Mouse (Mus musculus) gastrocnemius, postnatal 25 days (tissue): ENCODE measurements at regions not wholly inside any gene's neighbourhood (a gene's known extent, or its start where the extent isn't known, plus 50 kb on each side); places are given as distances from the start of the nearest gene placed in this dataset.

Experiments
- DNase-seq: peaks from one replicate; pipeline ENCODE4 v3.0.0; 2022

DNA sequence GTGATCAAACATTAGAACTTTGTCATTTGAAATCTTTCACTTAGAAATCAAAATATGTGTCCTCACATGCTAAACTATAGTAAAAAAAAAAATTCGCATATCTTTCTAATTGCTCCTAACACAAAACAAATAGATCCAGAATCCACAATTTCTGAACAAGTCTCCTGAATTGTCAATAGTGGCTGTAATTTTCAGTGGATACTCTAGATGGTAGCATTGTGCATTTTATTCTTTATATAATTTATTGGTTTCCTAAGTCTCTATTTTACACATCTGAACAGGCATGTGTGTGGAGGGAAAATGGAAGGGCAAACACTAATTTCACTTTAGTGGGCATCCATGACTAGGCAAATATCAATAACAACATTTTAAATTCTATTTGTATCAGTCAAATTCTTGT lies 63.7 kb upstream of the Tnmd start:
- DNase-seq: no peak

GRCm38 (mm10) chrX:133754026-133754425 lies 65.2 kb upstream of the Pcdh19 start:
- DNase-seq: no peak

GRCm38 (mm10) chrX:133752232-133752631 lies 63.4 kb upstream of the Pcdh19 start:
- DNase-seq: peak; percentile 7

- no peak for DNase-seq
Measured at GRCm38 (mm10) chrX:133743446-133743845, 54.7 kb upstream of the Pcdh19 start.

DNA sequence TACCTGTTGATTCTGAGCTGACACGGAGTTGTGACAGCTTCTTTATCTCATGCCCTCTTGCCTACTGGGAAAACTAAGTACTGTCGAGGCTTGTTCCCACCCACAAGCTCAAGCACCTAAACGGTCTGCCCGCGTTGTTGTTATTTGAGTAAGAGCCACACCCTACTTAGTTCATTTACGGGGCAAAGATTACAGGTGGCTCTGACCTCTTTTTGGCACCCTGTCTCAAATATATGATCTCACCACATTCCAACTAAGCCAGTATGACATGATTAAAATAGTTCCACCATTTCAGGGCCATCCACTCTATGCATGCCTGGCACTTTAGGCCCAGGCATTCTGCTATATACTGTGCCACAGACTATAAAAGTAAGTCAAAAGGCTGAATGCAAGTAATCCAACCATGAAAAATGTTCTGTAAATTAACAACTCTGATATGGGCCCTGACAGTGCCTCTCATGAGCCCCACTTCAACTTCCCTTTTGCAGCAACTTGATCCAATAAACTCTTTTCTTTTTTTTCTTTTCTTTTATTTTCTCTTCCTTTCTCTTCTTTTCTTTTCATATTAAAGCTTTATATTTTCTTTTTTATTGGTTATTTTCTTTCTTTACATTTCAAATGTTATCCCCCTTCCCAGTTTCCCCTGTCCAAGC lies 50.3 kb upstream of the Pcdh19 start:
- DNase-seq: no peak
